Mouse (Mus musculus): ENCODE data around the gene Kazald1. TPM values are rescaled to one million over a fixed set of nuclear protein-coding genes. Genes with fewer than 3 reads are reported as not detected.

Kazald1 gene
- total RNA-seq, 2 experiments from 2014 or later: 0.25 to 0.83 TPM

- ATAC-seq (replicated peaks; ENCODE audit: poor library complexity): peak; percentile 64
Measured at GRCm38 (mm10) chr19:45047935-45048643, 27.0 kb upstream of the Kazald1 start.

- no peak for ATAC-seq (replicated peaks; ENCODE audit: poor library complexity)
Measured at GRCm38 (mm10) chr19:45048644-45049365, 26.2 kb upstream of the Kazald1 start.

GRCm38 (mm10) chr19:45049523-45049922 is 25.5 kb upstream of the Kazald1 start:
- ATAC-seq (replicated peaks; ENCODE audit: poor library complexity): no peak

- no peak for ATAC-seq (replicated peaks; ENCODE audit: poor library complexity)
Measured at GRCm38 (mm10) chr19:45053451-45053850, 21.6 kb upstream of the Kazald1 start.

- ATAC-seq (replicated peaks; ENCODE audit: poor library complexity): no peak
Measured at GRCm38 (mm10) chr19:45054892-45055690, 19.9 kb upstream of the Kazald1 start.

GRCm38 (mm10) chr19:45056364-45056763 is 18.7 kb upstream of the Kazald1 start:
- peak; percentile 55 for ATAC-seq (replicated peaks; ENCODE audit: poor library complexity)

GRCm38 (mm10) chr19:45056908-45057698 is 17.9 kb upstream of the Kazald1 start:
- ATAC-seq (replicated peaks; ENCODE audit: poor library complexity): no peak

- ATAC-seq (replicated peaks; ENCODE audit: poor library complexity): no peak
Measured at GRCm38 (mm10) chr19:45057724-45058112, 17.3 kb upstream of the Kazald1 start.

- peak; percentile 88 for ATAC-seq (replicated peaks; ENCODE audit: poor library complexity)
Measured at GRCm38 (mm10) chr19:45058113-45058839, 16.8 kb upstream of the Kazald1 start.

GRCm38 (mm10) chr19:45058841-45059240 is 16.2 kb upstream of the Kazald1 start:
- ATAC-seq (replicated peaks; ENCODE audit: poor library complexity): no peak

- ATAC-seq (replicated peaks; ENCODE audit: poor library complexity): peak; percentile 86
Measured at GRCm38 (mm10) chr19:45063565-45064292, 11.3 kb upstream of the Kazald1 start.

GRCm38 (mm10) chr19:45065226-45065625 is 9.8 kb upstream of the Kazald1 start:
- ATAC-seq (replicated peaks; ENCODE audit: poor library complexity): no peak

GRCm38 (mm10) chr19:45067170-45067569 is 7.9 kb upstream of the Kazald1 start:
- no peak for ATAC-seq (replicated peaks; ENCODE audit: poor library complexity)

GRCm38 (mm10) chr19:45067758-45068510 is 7.1 kb upstream of the Kazald1 start:
- no peak for ATAC-seq (replicated peaks; ENCODE audit: poor library complexity)

GRCm38 (mm10) chr19:45073871-45074542 is 1.0 kb upstream of the Kazald1 start:
- peak; percentile 47 for ATAC-seq (replicated peaks; ENCODE audit: poor library complexity)

GRCm38 (mm10) chr19:45075323-45076035 is 438 bp downstream of the Kazald1 start:
- ATAC-seq (replicated peaks; ENCODE audit: poor library complexity): peak; percentile 21

- no peak for ATAC-seq (replicated peaks; ENCODE audit: poor library complexity)
Measured at GRCm38 (mm10) chr19:45076036-45076575, 1.1 kb downstream of the Kazald1 start.
